Mouse (Mus musculus): ENCODE measurements around the gene Rab26. TPM values are rescaled to one million over a fixed set of nuclear protein-coding genes. Genes with fewer than 3 reads are reported as not detected.

Rab26 gene
- polyA plus RNA-seq, 1 experiment from 2014 or later: 4.9 TPM

DNA sequence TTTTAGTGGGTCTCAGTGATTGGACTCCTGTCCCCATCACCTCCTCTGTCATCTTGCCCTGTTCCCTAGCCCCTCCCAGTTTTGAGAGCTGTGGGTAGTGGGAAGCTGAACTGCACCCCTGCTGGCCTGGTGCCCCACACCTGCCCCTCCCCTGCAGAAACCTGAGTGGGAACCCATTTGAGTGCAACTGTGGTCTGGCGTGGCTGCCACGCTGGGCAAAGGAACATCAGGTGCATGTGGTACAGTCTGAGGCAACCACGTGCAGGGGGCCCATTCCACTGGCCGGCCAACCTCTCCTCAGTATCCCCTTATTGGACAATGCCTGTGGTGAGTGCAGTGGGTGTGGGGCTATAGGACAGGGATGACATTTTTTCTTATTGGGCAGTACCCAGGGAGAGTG, 30.4 kb upstream of the Rab26 start:
- H3K27ac ChIP-seq (replicated peaks; ENCODE audit: low read depth, low read length): no peak overlapping the region
- no peak overlapping the region for H3K4me3 ChIP-seq (replicated peaks; ENCODE audit: low read depth, low read length)
- H3K4me2 ChIP-seq (ENCODE audit: low read length): no peak overlapping the region
- peaks cover 1% of the 10 kb centered on the region; the same call in 1 of the 2 replicates for H3K4me1 ChIP-seq (ENCODE audit: control insufficient read depth, insufficient read depth, low read length)
- no peak for DNase-seq
- 96% methylated on average over 4 of the region's 4 CpGs for WGBS
- peaks cover 39% of the 10 kb centered on the region for H3K36me3 ChIP-seq (ENCODE audit: control insufficient read depth, insufficient read depth, low read length)
- no peak overlapping the region for H3K9ac ChIP-seq (replicated peaks; ENCODE audit: low read length)
- H3K27me3 ChIP-seq (ENCODE audit: control insufficient read depth, insufficient read depth, low read length): no peaks in the 10 kb centered on the region
- ATAC-seq (ENCODE audit: low FRiP score, low TSS enrichment): no peak
- H3K9me3 ChIP-seq (ENCODE audit: control insufficient read depth, low read length): no peaks in the 10 kb centered on the region

DNA sequence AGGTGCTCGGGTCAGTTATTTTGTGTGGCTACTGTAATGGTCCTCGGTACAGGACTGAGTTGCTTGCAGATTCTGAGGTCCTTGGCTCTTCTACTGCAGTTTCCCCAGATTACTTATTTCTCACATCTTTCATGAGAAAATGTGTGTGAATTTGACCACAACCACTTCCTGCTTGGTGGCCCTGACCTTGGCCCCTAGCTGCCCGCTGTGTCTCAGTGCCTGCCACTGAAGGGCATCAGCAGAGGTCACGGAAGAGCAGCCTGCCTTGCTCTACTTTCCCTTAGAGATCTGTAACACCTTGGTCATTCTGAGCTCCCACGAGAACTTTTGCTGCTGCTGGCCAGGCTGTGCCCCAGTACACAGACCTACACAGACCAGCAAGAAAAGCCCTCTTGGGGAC, 29.6 kb upstream of the Rab26 start:
- Histone ChIP-seq H3K27me3 (ENCODE audit: control insufficient read depth, insufficient read depth, low read length) (no peaks in the 10 kb centered on the region), H3K4me1 (ENCODE audit: control insufficient read depth, insufficient read depth, low read length) (peaks cover 8% of the 10 kb centered on the region; the same call in 1 of the 2 replicates), H3K4me3 (replicated peaks; ENCODE audit: low read depth, low read length) (no peak overlapping the region), H3K27ac (replicated peaks; ENCODE audit: low read depth, low read length) (no peak overlapping the region), H3K4me2 (ENCODE audit: low read length) (no peak overlapping the region), H3K9ac (replicated peaks; ENCODE audit: low read length) (no peak overlapping the region), H3K36me3 (ENCODE audit: control insufficient read depth, insufficient read depth, low read length) (peaks cover 31% of the 10 kb centered on the region), H3K9me3 (ENCODE audit: control insufficient read depth, low read length) (no peaks in the 10 kb centered on the region)
- DNase-seq (no peak), ATAC-seq (ENCODE audit: low FRiP score, low TSS enrichment) (no peak)
- WGBS: 92% methylated on average over 5 of the region's 5 CpGs

DNA sequence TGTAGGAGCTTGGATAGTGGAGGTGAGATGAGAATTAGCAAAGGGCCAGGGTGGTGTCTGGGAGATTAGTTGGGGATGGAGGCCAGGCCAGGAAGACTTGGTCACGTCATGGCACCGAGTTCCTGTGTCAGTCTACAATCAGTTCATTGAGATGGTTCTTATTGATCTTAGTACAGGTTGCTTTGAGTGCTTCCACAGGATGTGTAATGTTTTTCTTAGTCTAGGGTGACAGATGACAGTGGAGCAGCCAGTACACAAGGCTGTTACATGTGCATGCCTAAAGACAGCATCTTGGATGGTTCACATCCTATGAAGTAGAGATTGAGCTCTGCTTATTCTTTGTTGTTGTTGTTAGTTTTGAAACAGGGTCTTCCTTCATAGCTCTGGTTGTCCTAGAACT, 27.6 kb upstream of the Rab26 start:
- H3K4me1 ChIP-seq (ENCODE audit: control insufficient read depth, insufficient read depth, low read length): peaks cover 14% of the 10 kb centered on the region; the same call in 1 of the 2 replicates
- peaks cover 18% of the 10 kb centered on the region for H3K36me3 ChIP-seq (ENCODE audit: control insufficient read depth, insufficient read depth, low read length)
- H3K9me3 ChIP-seq (ENCODE audit: control insufficient read depth, low read length): no peaks in the 10 kb centered on the region
- no peak for ATAC-seq (ENCODE audit: low FRiP score, low TSS enrichment)
- H3K4me2 ChIP-seq (ENCODE audit: low read length): no peak overlapping the region
- no peak for DNase-seq
- no peak overlapping the region for H3K4me3 ChIP-seq (replicated peaks; ENCODE audit: low read depth, low read length)
- no peak overlapping the region for H3K9ac ChIP-seq (replicated peaks; ENCODE audit: low read length)
- 94% methylated on average over 2 of the region's 2 CpGs for WGBS
- no peaks in the 10 kb centered on the region for H3K27me3 ChIP-seq (ENCODE audit: control insufficient read depth, insufficient read depth, low read length)
- H3K27ac ChIP-seq (replicated peaks; ENCODE audit: low read depth, low read length): no peak overlapping the region

DNA sequence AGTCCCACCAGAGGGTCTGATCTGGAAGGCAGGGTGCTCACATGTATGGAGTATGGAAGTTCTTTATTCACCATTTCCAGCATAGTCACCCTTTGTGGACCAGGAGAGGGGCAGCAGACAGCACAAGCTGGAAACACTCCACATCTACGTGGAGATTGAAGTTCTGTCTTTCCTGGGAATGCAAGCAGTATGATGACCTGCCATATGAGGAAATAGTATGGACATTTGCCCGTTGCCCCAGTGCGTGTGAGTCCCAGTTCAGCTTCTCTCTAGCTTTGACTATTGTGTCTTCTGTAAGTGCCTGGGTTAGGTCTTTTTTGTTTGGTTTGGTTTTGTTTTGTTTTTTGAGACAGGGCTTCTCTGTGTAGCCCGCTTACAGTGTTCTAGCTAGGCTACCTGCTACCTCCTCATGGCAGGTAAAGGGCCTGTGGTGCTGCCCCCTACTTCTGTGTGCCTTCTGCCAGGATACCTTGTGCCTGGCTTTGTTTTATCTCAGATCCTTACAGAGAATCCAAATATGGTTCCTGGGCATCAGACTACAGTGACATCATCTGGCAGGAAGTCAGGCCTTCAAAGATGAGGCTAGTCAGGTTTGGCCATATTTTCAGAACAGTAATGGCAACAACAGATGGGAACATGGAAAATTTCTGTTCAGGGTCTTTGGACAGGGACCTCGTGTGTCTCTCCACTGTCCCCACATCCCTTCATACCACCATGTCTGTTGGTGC, 26.5 kb upstream of the Rab26 start:
- Histone ChIP-seq H3K9me3 (ENCODE audit: control insufficient read depth, low read length) (no peaks in the 10 kb centered on the region), H3K4me2 (ENCODE audit: low read length) (no peak overlapping the region), H3K27me3 (ENCODE audit: control insufficient read depth, insufficient read depth, low read length) (no peaks in the 10 kb centered on the region), H3K36me3 (ENCODE audit: control insufficient read depth, insufficient read depth, low read length) (peaks cover 9% of the 10 kb centered on the region), H3K4me3 (replicated peaks; ENCODE audit: low read depth, low read length) (no peak overlapping the region), H3K27ac (replicated peaks; ENCODE audit: low read depth, low read length) (no peak overlapping the region), H3K9ac (replicated peaks; ENCODE audit: low read length) (no peak overlapping the region), H3K4me1 (ENCODE audit: control insufficient read depth, insufficient read depth, low read length) (peaks cover 14% of the 10 kb centered on the region; the same call in 1 of the 2 replicates)
- ATAC-seq (ENCODE audit: low FRiP score, low TSS enrichment): no peak
- 93% methylated on average over 5 of the region's 5 CpGs for WGBS
- no peak for DNase-seq

DNA sequence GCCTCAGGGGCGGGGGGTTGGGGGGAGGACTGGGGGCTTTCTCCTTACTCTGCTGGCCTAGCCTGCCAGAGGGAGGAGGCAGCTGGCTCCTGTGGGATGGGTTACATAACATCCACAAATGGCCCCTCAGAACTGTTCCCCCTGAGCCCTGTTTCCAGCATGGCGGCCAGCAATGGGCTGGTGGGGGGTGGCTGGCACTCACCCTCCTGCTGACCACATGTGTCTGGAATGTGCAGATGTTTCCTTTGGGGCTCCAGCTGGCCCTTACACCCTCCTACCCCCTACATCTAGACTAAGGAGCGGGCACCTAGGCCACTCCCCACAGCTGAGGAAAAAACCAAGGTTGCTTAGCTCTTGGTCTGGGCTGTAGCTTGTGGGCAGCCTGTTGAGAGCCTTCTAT, 25.1 kb upstream of the Rab26 start:
- 51% methylated on average over 3 of the region's 3 CpGs for WGBS
- H3K9ac ChIP-seq (replicated peaks; ENCODE audit: low read length): no peak overlapping the region
- no peak for DNase-seq
- peak overlapping the region; percentile 77 for H3K27ac ChIP-seq (replicated peaks; ENCODE audit: low read depth, low read length)
- ATAC-seq (ENCODE audit: low FRiP score, low TSS enrichment): no peak
- H3K4me3 ChIP-seq (replicated peaks; ENCODE audit: low read depth, low read length): no peak overlapping the region
- 0 out of 2 replicates have a peak, but pooled peaks cover 6% of the 10 kb centered on the region for H3K36me3 ChIP-seq (ENCODE audit: control insufficient read depth, insufficient read depth, low read length)
- H3K27me3 ChIP-seq (ENCODE audit: control insufficient read depth, insufficient read depth, low read length): no peaks in the 10 kb centered on the region
- no peaks in the 10 kb centered on the region for H3K9me3 ChIP-seq (ENCODE audit: control insufficient read depth, low read length)
- no peak overlapping the region; the same call in 1 of the 2 replicates for H3K4me2 ChIP-seq (ENCODE audit: low read length)
- peaks cover 14% of the 10 kb centered on the region; the same call in 1 of the 2 replicates for H3K4me1 ChIP-seq (ENCODE audit: control insufficient read depth, insufficient read depth, low read length)

DNA sequence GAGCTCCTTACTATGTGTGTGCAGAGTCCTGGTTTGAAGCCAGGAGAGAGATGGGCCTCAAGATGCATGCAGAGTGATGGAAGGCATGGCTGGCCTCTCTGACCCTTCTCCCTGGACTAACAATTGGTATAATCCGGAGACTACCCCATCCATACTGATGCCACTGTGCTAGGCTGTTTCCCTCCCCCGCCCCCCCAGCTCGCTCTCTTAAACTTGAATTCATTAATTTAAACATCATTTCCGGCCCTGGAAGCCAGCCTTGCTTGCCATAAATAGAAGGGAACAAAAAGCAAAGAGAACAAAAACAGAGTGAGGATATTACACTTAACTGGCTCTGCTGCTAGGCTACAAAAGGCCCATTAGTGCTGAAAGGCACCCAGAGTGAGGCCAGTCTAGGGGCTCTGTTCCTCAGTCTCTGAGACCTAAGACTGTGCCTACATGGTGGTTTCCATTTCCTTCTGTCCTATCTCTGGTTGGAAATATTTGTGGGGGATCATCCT, 24.6 kb upstream of the Rab26 start:
- 20% methylated on average over 4 of the region's 4 CpGs for WGBS

DNA sequence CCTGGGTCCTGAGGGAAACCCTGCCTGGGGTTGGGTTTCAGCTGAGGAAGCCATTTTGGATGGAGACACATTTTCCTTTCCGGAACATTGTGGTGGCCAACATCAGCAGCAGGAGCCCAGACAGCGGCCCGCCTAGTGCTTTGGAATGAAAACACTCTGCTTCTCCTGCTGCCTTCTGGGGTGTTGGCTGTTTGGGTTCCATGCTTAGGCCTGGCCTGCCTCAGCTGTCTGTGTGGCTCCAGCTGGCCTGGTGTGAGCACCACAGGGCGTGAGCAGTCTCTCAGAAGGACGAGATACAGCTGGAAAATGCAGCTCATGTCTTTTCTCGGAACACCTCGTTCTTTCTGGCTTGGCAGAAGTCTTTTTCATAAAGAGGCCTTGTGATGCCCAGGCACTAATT, 23.1 kb upstream of the Rab26 start:
- 95% methylated on average over 7 of the region's 7 CpGs for WGBS
- ATAC-seq (ENCODE audit: low FRiP score, low TSS enrichment): no peak

More for the DNA sequence above, 24.6 kb upstream of the Rab26 start:
- H3K4me1 ChIP-seq (ENCODE audit: control insufficient read depth, insufficient read depth, low read length): peaks cover 14% of the 10 kb centered on the region; the same call in 1 of the 2 replicates
- no peak overlapping the region for H3K9ac ChIP-seq (replicated peaks; ENCODE audit: low read length)
- H3K27me3 ChIP-seq (ENCODE audit: control insufficient read depth, insufficient read depth, low read length): no peaks in the 10 kb centered on the region
- H3K36me3 ChIP-seq (ENCODE audit: control insufficient read depth, insufficient read depth, low read length): 0 out of 2 replicates have a peak, but pooled peaks cover 6% of the 10 kb centered on the region
- H3K4me3 ChIP-seq (replicated peaks; ENCODE audit: low read depth, low read length): no peak overlapping the region
- ATAC-seq (ENCODE audit: low FRiP score, low TSS enrichment) (no peak), DNase-seq (peak; percentile 39)
- H3K9me3 ChIP-seq (ENCODE audit: control insufficient read depth, low read length): no peaks in the 10 kb centered on the region
- no peak overlapping the region; the same call in 1 of the 2 replicates for H3K4me2 ChIP-seq (ENCODE audit: low read length)
- peak overlapping the region; percentile 77 for H3K27ac ChIP-seq (replicated peaks; ENCODE audit: low read depth, low read length)

DNA sequence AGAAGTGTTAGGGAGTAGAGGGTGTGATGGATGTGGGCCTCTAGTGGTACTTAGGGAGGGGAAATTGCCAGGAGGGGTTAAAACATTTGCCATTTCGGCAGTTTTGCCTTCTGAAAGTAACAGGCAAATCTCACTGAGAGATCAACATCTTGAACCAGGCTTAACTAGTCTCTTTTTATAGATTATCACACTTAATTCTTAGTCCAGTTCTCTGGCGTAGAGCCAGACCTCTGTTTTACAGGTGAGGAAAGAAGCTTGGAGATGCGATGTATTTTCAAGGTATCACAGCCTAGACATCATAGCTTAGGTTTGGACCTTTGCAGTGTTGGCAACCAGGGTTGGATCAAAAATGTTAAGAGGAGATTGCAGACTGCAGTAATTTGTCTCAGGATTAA, 17.0 kb upstream of the Rab26 start:
- ATAC-seq (ENCODE audit: low FRiP score, low TSS enrichment) (no peak), DNase-seq (no peak)
- WGBS: 51% methylated on average over 3 of the region's 3 CpGs
- Histone ChIP-seq H3K27me3 (ENCODE audit: control insufficient read depth, insufficient read depth, low read length) (peaks cover 4% of the 10 kb centered on the region; the same call in 1 of the 2 replicates), H3K4me1 (ENCODE audit: control insufficient read depth, insufficient read depth, low read length) (peaks cover 22% of the 10 kb centered on the region), H3K36me3 (ENCODE audit: control insufficient read depth, insufficient read depth, low read length) (0 out of 2 replicates have a peak, but pooled peaks cover 2% of the 10 kb centered on the region), H3K4me2 (ENCODE audit: low read length) (peak overlapping the region; percentile 62), H3K9ac (replicated peaks; ENCODE audit: low read length) (peak overlapping the region; percentile 92), H3K4me3 (replicated peaks; ENCODE audit: low read depth, low read length) (peak overlapping the region; percentile 85), H3K9me3 (ENCODE audit: control insufficient read depth, low read length) (no peaks in the 10 kb centered on the region), H3K27ac (replicated peaks; ENCODE audit: low read depth, low read length) (peak overlapping the region; percentile 93; the same call in 1 of the 2 replicates)

More for the DNA sequence above, 23.1 kb upstream of the Rab26 start:
- Histone ChIP-seq H3K27me3 (ENCODE audit: control insufficient read depth, insufficient read depth, low read length) (no peaks in the 10 kb centered on the region), H3K9me3 (ENCODE audit: control insufficient read depth, low read length) (no peaks in the 10 kb centered on the region), H3K36me3 (ENCODE audit: control insufficient read depth, insufficient read depth, low read length) (0 out of 2 replicates have a peak, but pooled peaks cover 8% of the 10 kb centered on the region), H3K4me2 (ENCODE audit: low read length) (no peak overlapping the region), H3K27ac (replicated peaks; ENCODE audit: low read depth, low read length) (no peak overlapping the region), H3K4me1 (ENCODE audit: control insufficient read depth, insufficient read depth, low read length) (peaks cover 24% of the 10 kb centered on the region), H3K9ac (replicated peaks; ENCODE audit: low read length) (no peak overlapping the region), H3K4me3 (replicated peaks; ENCODE audit: low read depth, low read length) (no peak overlapping the region)
- no peak for DNase-seq
